Mouse (Mus musculus) C2C12 (cell line): Measurements from ENCODE around the gene Dpp10. TPM values are rescaled to one million over a fixed set of nuclear protein-coding genes. Genes with fewer than 3 reads are reported as not detected.

Source experiments
- H3K27me3 ChIP-seq: one replicate; pipeline ENCODE4 v1.6.1; 2011; ENCODE audit not compliant: control insufficient read depth, insufficient read depth, insufficient read length
- H3K36me3 ChIP-seq: one replicate; pipeline ENCODE4 v1.6.1; 2011; ENCODE audit not compliant: control insufficient read depth, insufficient read depth
- H3K4me3 ChIP-seq: one replicate; pipeline ENCODE4 v1.5.1; 2011; ENCODE audit warnings: mild to moderate bottlenecking, control low read depth; ENCODE audit not compliant: poor library complexity, insufficient read depth, severe bottlenecking
- H3K79me2 ChIP-seq: one replicate; pipeline ENCODE4 v1.6.1; 2011; ENCODE audit not compliant: control insufficient read depth, insufficient read depth
- H3K79me3 ChIP-seq: one replicate; pipeline ENCODE4 v1.6.1; 2011; ENCODE audit warnings: low read depth, control low read depth
- H3ac ChIP-seq: one replicate; pipeline ENCODE3; 2011; ENCODE audit warnings: low read depth; ENCODE audit not compliant: control insufficient read depth, insufficient read length
- CEBPB ChIP-seq: IDR thresholded peaks from one replicate; pipeline ENCODE4 v1.6.1; 2011; ENCODE audit warnings: low read depth, mild to moderate bottlenecking, control low read depth, moderate library complexity
- CTCF ChIP-seq: IDR thresholded peaks from one replicate; pipeline ENCODE4 v1.5.1; 2011; ENCODE audit not compliant: control insufficient read depth, insufficient read depth, insufficient read length
- FOSL1 ChIP-seq: IDR thresholded peaks from one replicate; pipeline ENCODE4 v1.8.0; 2011; ENCODE audit warnings: mild to moderate bottlenecking, low read length; ENCODE audit not compliant: poor library complexity, insufficient read depth, severe bottlenecking
- MAX ChIP-seq: IDR thresholded peaks from one replicate; pipeline ENCODE4 v1.6.1; 2011; ENCODE audit warnings: mild to moderate bottlenecking, control low read depth
- MYOD1 ChIP-seq: IDR thresholded peaks from one replicate; pipeline ENCODE4 v1.6.1; 2011; ENCODE audit warnings: low read depth; ENCODE audit not compliant: control insufficient read depth, insufficient read length
- MYOG ChIP-seq: IDR thresholded peaks from one replicate; pipeline ENCODE4 v1.6.1; 2011; ENCODE audit not compliant: control insufficient read depth, insufficient read length; ENCODE audit errors: extremely low read depth
- USF1 ChIP-seq: IDR thresholded peaks from one replicate; pipeline ENCODE4 v1.6.1; 2011; ENCODE audit warnings: low read depth, mild to moderate bottlenecking, control low read depth, moderate library complexity
- polyA plus RNA-seq: library from polyadenylated mRNA; unstranded; fragments of >200 nt; fragmentation: generic; extraction: Trizol; gene quantifications from one replicate; pipeline ENCODE4 v1.2.1, GENCODE M21; 2012; ENCODE audit warnings: missing spikeins

The Dpp10 gene
- polyA plus RNA-seq, 1 experiment, result not detected

DNA sequence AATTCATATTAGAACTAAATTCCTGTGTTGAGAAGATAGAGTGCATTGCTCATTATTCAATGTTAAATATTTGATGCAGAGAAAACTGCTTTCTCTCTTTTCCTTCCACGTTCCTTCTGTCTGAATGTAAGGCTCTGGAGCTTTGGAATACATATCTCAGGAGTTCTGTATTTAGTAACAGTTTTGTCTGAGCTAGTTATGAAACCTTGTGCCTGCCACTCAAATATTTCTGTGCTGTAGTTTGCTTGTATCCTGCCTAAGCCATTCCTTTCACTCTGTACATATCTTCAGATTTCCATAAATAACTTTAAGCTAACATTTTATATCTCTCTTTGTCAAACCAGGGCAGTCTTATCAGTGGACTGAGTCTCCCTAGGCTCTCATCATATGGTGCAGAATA, 707.5 kb downstream of the Dpp10 start:
- H3K27me3 ChIP-seq, result no peaks in the 10 kb centered on the region
- no peak for TF ChIP-seq USF1
- TF ChIP-seq MYOD1, result no peak
- TF ChIP-seq MYOG, result no peak
- no peak for TF ChIP-seq CEBPB
- no peak for TF ChIP-seq MAX
- no peak for TF ChIP-seq FOSL1
- TF ChIP-seq CTCF, result no peak
- no peaks in the 10 kb centered on the region for H3K36me3 ChIP-seq

DNA sequence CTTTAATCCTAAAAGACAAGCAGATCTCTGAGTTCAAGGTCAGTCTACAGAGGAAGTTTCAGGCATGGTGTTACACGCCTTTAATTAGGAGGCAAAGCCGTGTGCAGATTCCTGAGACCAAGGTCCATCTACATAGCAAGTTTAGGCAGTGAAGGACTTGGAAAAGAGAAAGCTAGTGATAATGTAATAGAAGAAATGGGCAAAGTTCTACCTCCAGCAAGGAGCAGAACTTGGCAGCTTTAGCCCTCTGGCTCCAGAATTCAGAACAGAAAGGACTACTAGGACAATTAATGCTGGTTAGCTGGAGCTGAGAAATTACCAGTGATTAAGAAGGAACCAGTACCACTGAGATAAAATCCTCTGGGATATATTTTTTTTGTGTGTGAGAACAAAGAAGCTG, 728.5 kb downstream of the Dpp10 start:
- Histone ChIP-seq H3ac (no peak overlapping the region), H3K27me3 (no peaks in the 10 kb centered on the region), H3K79me2 (no peaks in the 10 kb centered on the region), H3K36me3 (no peaks in the 10 kb centered on the region), H3K4me3 (no peak overlapping the region), H3K79me3 (no peaks in the 10 kb centered on the region)
- TF ChIP-seq FOSL1 (no peak), CEBPB (no peak), CTCF (no peak), MAX (no peak), MYOG (no peak), USF1 (no peak), MYOD1 (no peak)

More for the DNA sequence above, 707.5 kb downstream of the Dpp10 start:
- no peaks in the 10 kb centered on the region for H3K79me2 ChIP-seq
- no peak overlapping the region for H3ac ChIP-seq
- H3K4me3 ChIP-seq, result no peak overlapping the region
- no peaks in the 10 kb centered on the region for H3K79me3 ChIP-seq
